Mouse (Mus musculus) heart, embryonic 14.5 days (tissue): ENCODE data around the gene Epas1. TPM values are rescaled to one million over a fixed set of nuclear protein-coding genes. Genes with fewer than 3 reads are reported as not detected.

Source experiments
- ATAC-seq: fragments of 200-750 bp; cut with Nextera tagmentation; 2 replicates; pipeline ENCODE4 v1.8.0; 2017; ENCODE audit warnings: low read depth, moderate TSS enrichment; ENCODE audit not compliant: insufficient number of reproducible peaks, insufficient read depth, low FRiP score
- H3K27ac ChIP-seq, 2 experiments: fragments of 200-500 bp in 1 of 2; fragments of 300-500 bp in 1 of 2; sonication (generic) in 1 of 2; replicated peaks in 1 of 2; 2 replicates each; pipeline ENCODE4 v1.5.1; 2012 to 2014; ENCODE audit warnings: low read depth in 2 of 2, low read length in 2 of 2, control low read depth in 1 of 2, mild to moderate bottlenecking in 1 of 2, mixed read lengths in 1 of 2; ENCODE audit not compliant: control insufficient read depth in 1 of 2, insufficient read depth in 1 of 2
- H3K27me3 ChIP-seq: fragments of 300-500 bp; sonication (generic); 2 replicates; pipeline ENCODE4 v1.6.1; 2014; ENCODE audit warnings: mild to moderate bottlenecking, low read length, control low read depth; ENCODE audit not compliant: control insufficient read depth, insufficient read depth
- H3K36me3 ChIP-seq: fragments of 300-500 bp; sonication (generic); 2 replicates; pipeline ENCODE4 v1.6.1; 2014; ENCODE audit warnings: mild to moderate bottlenecking, control low read depth, low read length, mixed read lengths; ENCODE audit not compliant: control insufficient read depth, insufficient read depth
- H3K4me1 ChIP-seq, 2 experiments: fragments of 200-500 bp in 1 of 2; fragments of 300-500 bp in 1 of 2; sonication (generic) in 1 of 2; 2 replicates each; pipeline ENCODE4 v1.6.1; 2012 to 2014; ENCODE audit warnings: low read length in 2 of 2, control low read depth in 1 of 2, mixed read lengths in 1 of 2; ENCODE audit not compliant: control insufficient read depth in 2 of 2, insufficient read depth in 2 of 2
- H3K4me2 ChIP-seq: fragments of 300-500 bp; sonication (generic); 2 replicates; pipeline ENCODE4 v1.6.1; 2014; ENCODE audit warnings: mild to moderate bottlenecking, low read length
- H3K4me3 ChIP-seq, 2 experiments: fragments of 200-500 bp in 1 of 2; fragments of 300-500 bp in 1 of 2; sonication (generic) in 1 of 2; 2 replicates each; pipeline ENCODE4 v1.5.1; 2012 to 2014; ENCODE audit warnings: low read length in 2 of 2, mild to moderate bottlenecking in 2 of 2, control low read depth in 1 of 2, low read depth in 1 of 2, moderate library complexity in 1 of 2; ENCODE audit not compliant: control insufficient read depth in 1 of 2, insufficient read depth in 1 of 2
- H3K9ac ChIP-seq: fragments of 300-500 bp; sonication (generic); 2 replicates; pipeline ENCODE4 v1.6.1; 2014; ENCODE audit warnings: mild to moderate bottlenecking, low read length
- H3K9me3 ChIP-seq: fragments of 300-500 bp; sonication (generic); 2 replicates; pipeline ENCODE4 v1.6.1; 2016; ENCODE audit warnings: low read length, control low read depth; ENCODE audit not compliant: control insufficient read depth
- WGBS: fragments of 180-500 bp; shearing (Covaris S2); extraction: QIAGEN DNeasy Blood & Tissue Kit; methylation state at CpG from one replicate; pipeline ENCODE4 v1.1.7; 2014; 5-methylcytosine and 5-hydroxymethylcytosine counted together
- polyA plus RNA-seq: library from polyadenylated mRNA; unstranded; fragments of >200 nt; fragmentation: Nextera tagmentation; extraction: Ambion mirVana; gene quantifications from 2 replicates; pipeline ENCODE4 v1.2.1, GENCODE M21; 2014

Gene Epas1
- polyA plus RNA-seq, 1 experiment from 2014 or later = 13.7 TPM

DNA sequence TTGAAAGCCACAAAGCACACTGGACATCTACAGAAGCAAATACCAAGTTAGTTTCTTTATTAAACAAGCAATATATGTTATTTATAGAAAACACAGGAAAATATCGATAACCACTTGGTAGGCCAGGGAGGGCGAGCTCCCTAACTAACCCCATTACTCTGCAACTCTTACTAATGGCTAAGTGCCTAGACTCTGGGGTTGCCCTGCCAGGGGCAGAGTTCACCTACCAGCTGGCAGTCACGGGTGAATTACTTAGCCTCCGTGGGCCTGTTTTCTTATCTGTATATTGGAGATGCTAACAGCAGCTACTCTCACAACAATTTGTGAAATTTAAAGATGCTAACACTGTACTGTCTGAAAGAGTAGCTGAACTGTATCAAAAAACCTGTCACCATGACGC is 42.3 kb downstream of the Epas1 start:
- 0 out of 2 replicates have a peak, but pooled peaks cover 6% of the 10 kb centered on the region for H3K36me3 ChIP-seq
- H3K4me2 ChIP-seq = no peak overlapping the region
- no peak overlapping the region for H3K9ac ChIP-seq
- no peak overlapping the region for H3K27ac ChIP-seq
- ATAC-seq = no peak
- peaks cover 12 to 13% of the 10 kb centered on the region in 2 experiments for H3K4me1 ChIP-seq
- H3K4me3 ChIP-seq = no peak overlapping the region
- no peaks in the 10 kb centered on the region for H3K9me3 ChIP-seq
- no peaks in the 10 kb centered on the region for H3K27me3 ChIP-seq
- 75% methylated on average over 5 of the region's 5 CpGs for WGBS

DNA sequence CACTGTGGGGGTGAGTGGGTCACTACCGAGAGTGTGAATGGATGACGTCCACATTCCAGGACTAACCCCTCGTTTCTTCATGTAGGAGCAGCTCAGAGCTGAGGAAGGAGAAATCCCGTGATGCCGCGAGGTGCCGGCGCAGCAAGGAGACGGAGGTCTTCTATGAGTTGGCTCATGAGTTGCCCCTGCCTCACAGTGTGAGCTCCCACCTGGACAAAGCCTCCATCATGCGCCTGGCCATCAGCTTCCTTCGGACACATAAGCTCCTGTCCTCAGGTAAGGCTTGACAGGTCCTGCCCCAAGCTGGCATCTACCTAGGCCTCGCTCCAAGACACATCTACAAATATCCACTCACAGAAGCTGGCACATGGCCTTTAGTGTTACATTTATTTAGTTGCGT is 43.5 kb downstream of the Epas1 start:
- H3K36me3 ChIP-seq = 0 out of 2 replicates have a peak, but pooled peaks cover 6% of the 10 kb centered on the region
- H3K27ac ChIP-seq = no peak overlapping the region
- peaks cover 21% of the 10 kb centered on the region in 2 experiments for H3K4me1 ChIP-seq
- H3K9ac ChIP-seq = no peak overlapping the region
- H3K4me2 ChIP-seq = no peak overlapping the region
- ATAC-seq = no peak
- no peak overlapping the region for H3K4me3 ChIP-seq
- WGBS = 90% methylated on average over 13 of the region's 13 CpGs
- no peaks in the 10 kb centered on the region for H3K27me3 ChIP-seq
- no peaks in the 10 kb centered on the region for H3K9me3 ChIP-seq

DNA sequence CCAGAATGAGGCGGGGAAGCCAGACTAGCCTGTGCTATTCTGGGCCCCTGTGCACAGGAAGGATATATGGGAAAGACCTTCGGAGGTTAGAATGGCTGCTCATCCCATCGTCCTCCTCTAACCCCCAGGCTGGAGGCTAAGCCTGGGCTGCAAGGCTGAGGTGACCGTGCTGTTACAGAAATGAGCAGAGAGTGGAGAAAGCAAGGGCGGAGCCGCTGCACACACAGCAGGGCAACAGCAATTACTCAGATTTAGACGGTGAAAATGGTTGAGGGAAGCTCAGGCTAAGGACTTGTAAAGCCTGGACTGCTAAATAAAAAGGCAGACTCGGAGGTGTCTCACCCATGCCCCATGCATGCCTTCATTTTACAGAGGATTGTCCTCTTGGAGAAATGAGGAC is 45.0 kb downstream of the Epas1 start:
- H3K9me3 ChIP-seq = no peaks in the 10 kb centered on the region
- H3K4me3 ChIP-seq = no peak overlapping the region
- H3K9ac ChIP-seq = peak overlapping the region; percentile 6; the same call in 1 of the 2 replicates
- H3K4me2 ChIP-seq = no peak overlapping the region
- 0 out of 2 replicates have a peak, but pooled peaks cover 6% of the 10 kb centered on the region for H3K36me3 ChIP-seq
- H3K27me3 ChIP-seq = no peaks in the 10 kb centered on the region
- H3K4me1 ChIP-seq = peaks cover 28 to 29% of the 10 kb centered on the region in 2 experiments
- 33% methylated on average over 8 of the region's 8 CpGs for WGBS
- ATAC-seq = no peak
- peak overlapping the region; percentile 31 to 42; a peak in 2 of 4 replicates for H3K27ac ChIP-seq

DNA sequence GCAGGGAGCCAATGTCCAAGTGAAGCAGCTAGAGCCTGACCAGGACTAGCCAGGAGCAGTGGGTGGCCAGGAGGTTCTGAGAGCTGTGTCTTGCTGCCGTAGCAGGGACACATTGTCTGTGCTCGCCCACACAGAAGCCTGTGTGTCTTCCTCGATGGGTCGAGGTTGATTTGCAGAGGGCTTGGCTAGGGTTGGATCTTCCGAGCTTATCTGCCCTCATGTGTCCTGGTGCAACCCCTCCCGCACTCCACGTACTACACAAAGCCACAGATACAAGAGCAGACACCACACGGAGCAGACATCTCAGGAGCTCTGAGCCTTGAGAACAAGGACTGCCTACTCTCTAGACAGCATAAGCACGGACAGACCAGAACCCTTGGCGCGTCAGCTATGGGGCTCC is 45.5 kb downstream of the Epas1 start:
- no peak for ATAC-seq
- Histone ChIP-seq H3K4me2 (no peak overlapping the region), H3K27ac (peak overlapping the region; percentile 17 to 42; a peak in 2 of 4 replicates), H3K27me3 (no peaks in the 10 kb centered on the region), H3K4me1 (peaks cover 28 to 29% of the 10 kb centered on the region in 2 experiments), H3K36me3 (0 out of 2 replicates have a peak, but pooled peaks cover 6% of the 10 kb centered on the region), H3K9me3 (no peaks in the 10 kb centered on the region), H3K9ac (no peak overlapping the region), H3K4me3 (no peak overlapping the region)
- WGBS = 51% methylated on average over 11 of the region's 11 CpGs

DNA sequence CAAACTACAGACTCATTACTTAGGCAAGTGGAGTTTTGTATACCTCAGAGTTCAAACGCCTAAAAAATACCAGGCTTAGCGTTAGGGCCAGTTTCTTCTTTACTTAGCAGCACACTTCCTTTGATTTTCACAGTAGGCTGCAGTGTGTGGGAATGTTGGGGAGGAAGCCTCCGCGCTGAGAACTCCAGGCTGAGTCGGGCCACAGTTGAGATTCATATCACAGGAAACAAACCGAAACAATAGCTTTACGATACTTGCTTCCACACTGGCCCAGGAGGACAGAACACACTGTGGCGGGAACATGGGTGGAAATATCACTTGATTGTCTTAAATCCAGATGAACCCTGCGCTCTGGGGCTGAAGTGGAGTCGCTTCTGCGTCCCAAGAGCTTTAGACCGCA is 47.0 kb downstream of the Epas1 start:
- Histone ChIP-seq H3K4me1 (peaks cover 28 to 29% of the 10 kb centered on the region in 2 experiments), H3K4me2 (no peak overlapping the region), H3K4me3 (no peak overlapping the region), H3K27ac (peak overlapping the region; percentile 73 to 77), H3K36me3 (0 out of 2 replicates have a peak, but pooled peaks cover 6% of the 10 kb centered on the region), H3K9ac (no peak overlapping the region), H3K9me3 (no peaks in the 10 kb centered on the region), H3K27me3 (no peaks in the 10 kb centered on the region)
- 0 out of 2 replicates have a peak, but pooled peaks have one; percentile 33 for ATAC-seq
- 61% methylated on average over 12 of the region's 12 CpGs for WGBS

DNA sequence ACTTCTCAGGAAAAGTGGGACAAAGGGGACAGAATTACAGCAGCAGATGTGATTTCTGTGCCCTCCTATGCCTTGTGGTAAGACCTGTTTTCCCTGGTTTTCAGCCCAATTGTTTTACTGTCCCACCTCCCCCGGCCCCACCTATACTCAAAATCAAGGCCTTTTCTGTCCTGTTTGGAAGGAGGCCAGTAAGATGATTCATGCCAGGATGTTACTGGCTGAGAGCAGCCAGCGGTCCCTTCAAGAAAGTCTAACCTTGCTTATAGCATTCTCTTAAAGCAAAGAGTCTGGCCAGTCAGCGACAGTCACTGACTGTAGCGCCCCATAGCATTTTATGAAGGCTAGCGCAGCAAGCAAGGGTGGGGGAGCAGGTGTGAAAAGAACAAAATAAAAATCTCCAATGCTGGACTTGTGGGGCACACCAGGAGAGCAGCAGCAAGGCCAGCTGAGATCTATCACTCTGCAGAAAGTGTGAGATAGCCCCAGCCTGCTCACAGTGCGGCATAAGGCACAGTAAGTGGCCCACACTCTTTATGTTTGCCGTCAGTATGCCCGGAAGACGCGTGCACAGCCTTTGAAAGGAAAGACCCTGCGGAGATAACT is 47.8 kb downstream of the Epas1 start:
- no peaks in the 10 kb centered on the region for H3K9me3 ChIP-seq
- H3K4me2 ChIP-seq = no peak overlapping the region
- no peaks in the 10 kb centered on the region for H3K27me3 ChIP-seq
- 53% methylated on average over 11 of the region's 11 CpGs for WGBS
- ATAC-seq = 0 out of 2 replicates have a peak, but pooled peaks have one; percentile 12
- peak overlapping the region; percentile 73 to 77 for H3K27ac ChIP-seq
- H3K4me3 ChIP-seq = no peak overlapping the region
- peaks cover 28 to 29% of the 10 kb centered on the region in 2 experiments for H3K4me1 ChIP-seq
- H3K9ac ChIP-seq = no peak overlapping the region; the same call in 1 of the 2 replicates
- peaks cover 14% of the 10 kb centered on the region; the same call in 1 of the 2 replicates for H3K36me3 ChIP-seq

DNA sequence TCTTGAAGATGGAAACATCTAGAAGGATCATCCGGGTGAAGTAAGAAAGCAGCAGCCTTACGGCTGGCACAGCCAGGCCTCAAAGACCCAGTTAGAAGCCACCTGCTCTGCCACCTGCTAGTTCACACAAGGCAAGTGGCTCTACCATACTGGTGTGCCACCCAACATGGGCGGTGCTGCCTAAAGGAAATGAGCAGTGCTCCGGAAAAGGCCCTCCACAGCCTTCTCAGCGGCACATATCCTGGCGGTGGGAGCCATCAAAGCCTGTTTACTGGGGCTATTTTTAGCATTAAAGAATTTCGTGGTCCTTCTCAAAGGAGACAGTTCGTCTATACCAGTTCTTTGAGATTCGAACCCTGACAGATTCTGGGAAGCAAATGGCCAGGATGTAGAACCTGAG is 48.4 kb downstream of the Epas1 start:
- Histone ChIP-seq H3K27ac (peak overlapping the region; percentile 73 to 77), H3K4me2 (0 out of 2 replicates have a peak overlapping the region, but pooled peaks have one; percentile 16), H3K27me3 (no peaks in the 10 kb centered on the region), H3K36me3 (peaks cover 19% of the 10 kb centered on the region; the same call in 1 of the 2 replicates), H3K9ac (peak overlapping the region; percentile 5; the same call in 1 of the 2 replicates), H3K9me3 (no peaks in the 10 kb centered on the region), H3K4me1 (peaks cover 28 to 29% of the 10 kb centered on the region in 2 experiments), H3K4me3 (no peak overlapping the region)
- WGBS = 21% methylated on average over 9 of the region's 9 CpGs
- no peak for ATAC-seq
